Mouse (Mus musculus) embryonic facial prominence, embryonic 13.5 days (tissue): ENCODE results near the gene Pfdn2. TPM values are rescaled to one million over a fixed set of nuclear protein-coding genes. Genes with fewer than 3 reads are reported as not detected.

Source experiments
- ATAC-seq: fragments of 200-750 bp; cut with Nextera tagmentation; 2 replicates; pipeline ENCODE4 v1.8.0; 2017; ENCODE audit warnings: low read depth; ENCODE audit not compliant: insufficient number of reproducible peaks, insufficient read depth, low FRiP score, low TSS enrichment
- H3K27ac ChIP-seq: fragments of 300-500 bp; sonication (generic); 2 replicates; pipeline ENCODE4 v1.5.1; 2015; ENCODE audit warnings: moderate library complexity, mild to moderate bottlenecking, inconsistent platforms
- H3K27me3 ChIP-seq: fragments of 300-500 bp; sonication (generic); 2 replicates; pipeline ENCODE4 v1.6.1; 2015; ENCODE audit warnings: mild to moderate bottlenecking, inconsistent platforms
- H3K36me3 ChIP-seq: fragments of 300-500 bp; sonication (generic); 2 replicates; pipeline ENCODE4 v1.6.1; 2015; ENCODE audit warnings: mild to moderate bottlenecking, inconsistent platforms
- H3K4me1 ChIP-seq: fragments of 300-500 bp; sonication (generic); 2 replicates; pipeline ENCODE4 v1.6.1; 2015; ENCODE audit warnings: inconsistent platforms
- H3K4me2 ChIP-seq: fragments of 300-500 bp; sonication (generic); 2 replicates; pipeline ENCODE4 v1.6.1; 2015; ENCODE audit warnings: moderate library complexity, mild to moderate bottlenecking, inconsistent platforms
- H3K4me3 ChIP-seq: fragments of 300-500 bp; sonication (generic); 2 replicates; pipeline ENCODE4 v1.5.1; 2015; ENCODE audit warnings: mild to moderate bottlenecking, inconsistent platforms
- H3K9ac ChIP-seq: fragments of 300-500 bp; sonication (generic); 2 replicates; pipeline ENCODE4 v1.6.1; 2015; ENCODE audit warnings: mild to moderate bottlenecking, inconsistent platforms
- H3K9me3 ChIP-seq: fragments of 300-500 bp; sonication (generic); 2 replicates; pipeline ENCODE4 v1.6.1; 2016; ENCODE audit warnings: inconsistent platforms
- WGBS: fragments of 180-500 bp; shearing (Covaris S2); methylation state at CpG from one replicate; pipeline ENCODE4 v1.1.7; 2015; ENCODE audit warnings: mixed read lengths; 5-methylcytosine and 5-hydroxymethylcytosine counted together
- polyA plus RNA-seq: library from polyadenylated mRNA; unstranded; fragments of >200 nt; fragmentation: Nextera tagmentation; extraction: Ambion mirVana; gene quantifications from 2 replicates; pipeline ENCODE4 v1.2.1, GENCODE M21; 2015

The Pfdn2 gene
- polyA plus RNA-seq, 1 experiment from 2014 or later = 119 TPM

GRCm38 (mm10) chr1:171379935-171380599 is 34.6 kb downstream of the Pfdn2 start:
- ATAC-seq = no peak
- peaks cover 24% of the 10 kb centered on the region for H3K27me3 ChIP-seq

GRCm38 (mm10) chr1:171382096-171382620 is 36.7 kb downstream of the Pfdn2 start:
- no peak overlapping the region for H3K9ac ChIP-seq
- no peak overlapping the region for H3K4me2 ChIP-seq
- H3K4me1 ChIP-seq = peaks cover 16% of the 10 kb centered on the region
- H3K36me3 ChIP-seq = no peaks in the 10 kb centered on the region
- no peak overlapping the region for H3K27ac ChIP-seq
- H3K4me3 ChIP-seq = no peak overlapping the region
- WGBS = 82% methylated on average over 11 of the region's 11 CpGs
- ATAC-seq = no peak
- no peaks in the 10 kb centered on the region for H3K9me3 ChIP-seq
- H3K27me3 ChIP-seq = peaks cover 24% of the 10 kb centered on the region

More at GRCm38 (mm10) chr1:171379935-171380599, 34.6 kb downstream of the Pfdn2 start:
- WGBS = 4% methylated on average over 31 of the region's 31 CpGs
- Histone ChIP-seq H3K36me3 (no peaks in the 10 kb centered on the region), H3K9me3 (no peaks in the 10 kb centered on the region), H3K4me2 (peak overlapping the region; percentile 56), H3K9ac (peak overlapping the region; percentile 58), H3K4me1 (peaks cover 19% of the 10 kb centered on the region), H3K27ac (0 out of 2 replicates have a peak overlapping the region, but pooled peaks have one; percentile 11), H3K4me3 (peak overlapping the region; percentile 30)

- Histone ChIP-seq H3K36me3 (no peaks in the 10 kb centered on the region), H3K4me3 (no peak overlapping the region), H3K27ac (no peak overlapping the region), H3K9ac (no peak overlapping the region), H3K4me2 (no peak overlapping the region), H3K4me1 (peaks cover 16% of the 10 kb centered on the region), H3K27me3 (peaks cover 21% of the 10 kb centered on the region), H3K9me3 (no peaks in the 10 kb centered on the region)
- no peak for ATAC-seq
- WGBS = 53% methylated on average over 9 of the region's 9 CpGs
These were observed 38.9 kb downstream of the Pfdn2 start for GRCm38 (mm10) chr1:171384361-171384760.

GRCm38 (mm10) chr1:171385171-171385570 is 39.7 kb downstream of the Pfdn2 start:
- no peak for ATAC-seq
- Histone ChIP-seq H3K4me1 (peaks cover 8% of the 10 kb centered on the region), H3K4me3 (no peak overlapping the region), H3K9me3 (no peaks in the 10 kb centered on the region), H3K4me2 (no peak overlapping the region), H3K27me3 (peaks cover 13% of the 10 kb centered on the region), H3K9ac (no peak overlapping the region), H3K36me3 (no peaks in the 10 kb centered on the region), H3K27ac (no peak overlapping the region)
- WGBS = 70% methylated on average over 9 of the region's 9 CpGs

GRCm38 (mm10) chr1:171387099-171387498 is 41.6 kb downstream of the Pfdn2 start:
- 13% methylated on average over 6 of the region's 6 CpGs for WGBS
- Histone ChIP-seq H3K9me3 (no peaks in the 10 kb centered on the region), H3K27ac (no peak overlapping the region), H3K4me2 (no peak overlapping the region), H3K4me3 (no peak overlapping the region), H3K4me1 (peaks cover 4% of the 10 kb centered on the region; the same call in 1 of the 2 replicates), H3K9ac (no peak overlapping the region), H3K27me3 (no peaks in the 10 kb centered on the region), H3K36me3 (no peaks in the 10 kb centered on the region)
- no peak for ATAC-seq

GRCm38 (mm10) chr1:171388376-171389102 is 43.1 kb downstream of the Pfdn2 start, which contains the start of gene Arhgap30:
Gene Arhgap30 (plus strand): TSS chr1:171388954.
- Histone ChIP-seq H3K36me3 (no peaks in the 10 kb centered on the region), H3K27ac (no peak within 1 kb of the TSS), H3K27me3 (no peaks in the 10 kb centered on the region), H3K9ac (no peak within 1 kb of the TSS), H3K4me1 (peaks cover 4% of the 10 kb centered on the region; the same call in 1 of the 2 replicates), H3K4me2 (no peak within 1 kb of the TSS), H3K4me3 (no peak within 1 kb of the TSS), H3K9me3 (no peaks in the 10 kb centered on the region)
- ATAC-seq = no peak
- WGBS = 80% methylated on average over 15 of the region's 15 CpGs

- H3K9ac ChIP-seq = no peak overlapping the region
- H3K4me2 ChIP-seq = no peak overlapping the region
- no peaks in the 10 kb centered on the region for H3K27me3 ChIP-seq
- 74% methylated on average over 4 of the region's 4 CpGs for WGBS
- no peaks in the 10 kb centered on the region for H3K9me3 ChIP-seq
- H3K27ac ChIP-seq = no peak overlapping the region
- H3K36me3 ChIP-seq = no peaks in the 10 kb centered on the region
- 0 out of 2 replicates have a peak, but pooled peaks cover 4% of the 10 kb centered on the region for H3K4me1 ChIP-seq
- H3K4me3 ChIP-seq = no peak overlapping the region
- no peak for ATAC-seq
These were observed 44.6 kb downstream of the Pfdn2 start for GRCm38 (mm10) chr1:171390101-171390500.

- Histone ChIP-seq H3K36me3 (no peaks in the 10 kb centered on the region), H3K9me3 (no peaks in the 10 kb centered on the region), H3K27me3 (0 out of 2 replicates have a peak, but pooled peaks cover 3% of the 10 kb centered on the region), H3K4me2 (no peak overlapping the region), H3K4me3 (no peak overlapping the region), H3K9ac (no peak overlapping the region), H3K4me1 (no peaks in the 10 kb centered on the region), H3K27ac (no peak overlapping the region)
- ATAC-seq = no peak
- WGBS = 70% methylated on average over 4 of the region's 4 CpGs
These were observed 56.4 kb downstream of the Pfdn2 start for GRCm38 (mm10) chr1:171401821-171402220.

- no peaks in the 10 kb centered on the region for H3K36me3 ChIP-seq
- no peak overlapping the region for H3K4me2 ChIP-seq
- no peaks in the 10 kb centered on the region for H3K9me3 ChIP-seq
- peaks cover 14% of the 10 kb centered on the region for H3K27me3 ChIP-seq
- H3K4me3 ChIP-seq = no peak overlapping the region
- 68% methylated on average over 9 of the region's 9 CpGs for WGBS
- H3K27ac ChIP-seq = no peak overlapping the region
- no peaks in the 10 kb centered on the region for H3K4me1 ChIP-seq
- ATAC-seq = no peak
- no peak overlapping the region for H3K9ac ChIP-seq
These were observed 57.5 kb downstream of the Pfdn2 start for GRCm38 (mm10) chr1:171402991-171403390.

GRCm38 (mm10) chr1:171407263-171407662 is 61.8 kb downstream of the Pfdn2 start:
- no peaks in the 10 kb centered on the region for H3K4me1 ChIP-seq
- no peak for ATAC-seq
- H3K9ac ChIP-seq = no peak overlapping the region
- no peak overlapping the region for H3K4me2 ChIP-seq
- 80% methylated on average over 5 of the region's 5 CpGs for WGBS
- peaks cover 26% of the 10 kb centered on the region for H3K27me3 ChIP-seq
- H3K4me3 ChIP-seq = no peak overlapping the region
- no peaks in the 10 kb centered on the region for H3K9me3 ChIP-seq
- no peaks in the 10 kb centered on the region for H3K36me3 ChIP-seq
- H3K27ac ChIP-seq = no peak overlapping the region
